Mouse (Mus musculus): ENCODE measurements around the gene Six6. TPM values are rescaled to one million over a fixed set of nuclear protein-coding genes. Genes with fewer than 3 reads are reported as not detected.

Gene Six6
- polyA plus RNA-seq, 1 experiment from 2014 or later = not detected

DNA sequence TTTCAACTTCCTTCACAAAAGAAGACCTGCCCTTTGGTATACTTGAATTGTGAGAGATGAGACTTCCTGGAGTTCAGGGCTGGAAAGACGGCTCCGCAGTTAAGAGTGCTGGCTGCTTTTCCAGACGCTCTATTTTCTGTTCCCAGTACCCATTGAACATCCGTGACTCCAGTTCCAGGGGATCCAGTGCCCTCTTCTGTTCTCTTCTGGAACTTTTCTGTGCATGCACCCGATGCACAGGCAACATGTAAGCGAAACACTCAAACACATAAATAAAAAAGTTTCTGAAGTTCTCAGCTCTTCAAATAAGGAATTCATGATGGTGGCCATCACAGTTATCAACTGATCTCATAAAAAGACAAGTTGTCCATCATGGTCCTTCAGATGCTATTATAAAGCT is 23.1 kb downstream of the Six6 start:
- no peak for ATAC-seq (ENCODE audit: low FRiP score)

DNA sequence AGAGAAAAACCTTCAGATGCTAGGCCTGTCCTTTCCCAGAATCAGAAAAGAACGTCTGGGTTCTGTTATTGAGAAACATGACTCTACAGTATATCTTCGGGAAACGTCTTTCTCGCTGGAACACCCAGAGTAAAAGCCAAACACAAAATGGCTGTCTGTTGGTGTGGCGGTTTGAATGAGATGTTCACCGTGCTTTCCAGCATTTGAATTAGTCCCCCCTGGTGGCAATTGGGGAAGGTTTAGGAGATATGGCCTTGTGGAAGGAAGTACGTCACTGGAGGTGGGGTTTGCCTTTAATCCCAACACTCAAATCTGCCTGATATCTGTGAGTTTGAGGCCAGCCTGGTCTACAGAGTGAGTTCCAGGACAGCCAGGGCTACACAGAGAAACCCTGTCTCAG is 27.8 kb downstream of the Six6 start:
- ATAC-seq (ENCODE audit: low FRiP score) = no peak
- H3K27ac ChIP-seq (replicated peaks) = no peak overlapping the region
- H3K4me1 ChIP-seq = no peaks in the 10 kb centered on the region
- WGBS = 85% methylated on average over 7 of the region's 7 CpGs
- no peaks in the 10 kb centered on the region for H3K36me3 ChIP-seq
- no peak overlapping the region for H3K4me2 ChIP-seq
- no peak overlapping the region for H3K9ac ChIP-seq (replicated peaks)
- H3K9me3 ChIP-seq (replicated peaks) = no peaks in the 10 kb centered on the region
- H3K27me3 ChIP-seq (replicated peaks) = peaks cover 10% of the 10 kb centered on the region; the same call in 1 of the 2 replicates
- H3K4me3 ChIP-seq (replicated peaks) = no peak overlapping the region

More for the DNA sequence above, 23.1 kb downstream of the Six6 start:
- H3K4me2 ChIP-seq = no peak overlapping the region
- H3K36me3 ChIP-seq = no peaks in the 10 kb centered on the region
- no peak overlapping the region for H3K4me3 ChIP-seq (replicated peaks)
- WGBS = 57% methylated on average over 6 of the region's 6 CpGs
- H3K27ac ChIP-seq (replicated peaks) = no peak overlapping the region
- peaks cover 4% of the 10 kb centered on the region; the same call in 1 of the 2 replicates for H3K27me3 ChIP-seq (replicated peaks)
- no peak overlapping the region for H3K9ac ChIP-seq (replicated peaks)
- no peaks in the 10 kb centered on the region for H3K9me3 ChIP-seq (replicated peaks)
- no peaks in the 10 kb centered on the region for H3K4me1 ChIP-seq

DNA sequence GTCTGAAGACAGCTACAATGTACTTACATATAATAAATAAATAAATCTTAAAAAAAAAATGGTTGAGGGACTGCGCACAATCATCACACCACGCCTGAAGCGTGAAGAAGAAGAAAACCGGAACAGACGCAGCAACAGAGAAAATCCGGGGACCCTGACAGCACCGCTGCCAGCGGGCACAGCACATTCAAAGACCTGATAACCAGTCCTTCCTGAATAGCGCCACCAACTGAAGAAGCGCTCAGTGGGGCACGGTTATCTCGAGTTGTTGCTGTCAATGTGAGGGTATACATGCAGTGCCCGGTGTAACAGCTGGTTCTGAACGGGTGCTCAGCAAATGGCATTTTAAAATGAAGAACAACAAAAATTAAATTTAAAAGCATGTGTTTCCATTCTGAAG is 30.9 kb downstream of the Six6 start:
- no peaks in the 10 kb centered on the region for H3K4me1 ChIP-seq
- H3K9me3 ChIP-seq (replicated peaks) = no peaks in the 10 kb centered on the region
- no peaks in the 10 kb centered on the region for H3K36me3 ChIP-seq
- H3K9ac ChIP-seq (replicated peaks) = no peak overlapping the region
- no peak overlapping the region for H3K27ac ChIP-seq (replicated peaks)
- WGBS = 69% methylated on average over 14 of the region's 14 CpGs
- no peak overlapping the region for H3K4me2 ChIP-seq
- ATAC-seq (ENCODE audit: low FRiP score) = no peak
- no peak overlapping the region for H3K4me3 ChIP-seq (replicated peaks)
- H3K27me3 ChIP-seq (replicated peaks) = peaks cover 21% of the 10 kb centered on the region

DNA sequence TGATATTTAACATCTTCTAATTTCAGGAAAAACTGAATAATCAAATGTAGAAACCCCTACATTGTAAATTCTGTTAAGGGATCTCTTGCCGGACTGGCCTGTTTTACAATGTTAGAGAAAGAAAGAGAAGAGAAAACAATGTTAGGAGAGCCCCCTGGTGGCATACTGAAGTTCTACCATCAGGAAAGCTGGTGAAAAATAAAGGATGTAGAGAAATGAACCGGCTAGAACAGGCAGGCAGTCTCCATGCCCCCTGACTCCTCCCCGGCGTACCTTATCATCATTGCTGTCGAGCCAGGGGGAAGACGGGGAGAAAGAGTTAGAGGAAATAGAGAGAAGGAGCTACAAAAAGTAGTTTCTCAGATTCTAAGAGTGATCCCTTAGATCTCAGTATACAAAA is 33.5 kb downstream of the Six6 start:
- no peak overlapping the region for H3K27ac ChIP-seq (replicated peaks)
- ATAC-seq (ENCODE audit: low FRiP score) = no peak
- H3K9me3 ChIP-seq (replicated peaks) = no peaks in the 10 kb centered on the region
- no peak overlapping the region for H3K9ac ChIP-seq (replicated peaks)
- H3K27me3 ChIP-seq (replicated peaks) = peaks cover 23% of the 10 kb centered on the region
- no peaks in the 10 kb centered on the region for H3K36me3 ChIP-seq
- 15% methylated on average over 6 of the region's 6 CpGs for WGBS
- no peak overlapping the region for H3K4me2 ChIP-seq
- no peak overlapping the region for H3K4me3 ChIP-seq (replicated peaks)
- H3K4me1 ChIP-seq = 0 out of 2 replicates have a peak, but pooled peaks cover 7% of the 10 kb centered on the region

DNA sequence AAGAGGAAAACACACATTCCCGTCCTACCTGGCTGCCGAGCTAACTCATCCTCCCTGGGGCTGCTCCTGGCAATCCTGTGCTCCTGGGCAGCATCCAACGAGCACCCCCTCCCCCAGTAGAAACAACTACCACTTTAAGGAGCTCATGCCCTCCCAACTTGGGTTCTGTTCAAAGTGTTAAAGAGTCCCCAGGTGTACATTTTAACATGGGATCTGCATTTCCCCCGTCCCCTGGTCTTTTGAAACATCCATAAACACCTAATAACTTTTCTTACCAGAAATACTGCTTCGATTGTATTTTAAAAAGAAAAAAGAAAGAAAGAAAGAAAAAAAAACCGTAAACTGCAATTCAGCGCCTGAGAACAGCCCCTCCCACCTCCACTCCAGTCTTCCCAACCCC is 36.5 kb downstream of the Six6 start:
- H3K36me3 ChIP-seq = no peaks in the 10 kb centered on the region
- 5% methylated on average over 7 of the region's 7 CpGs for WGBS
- H3K27me3 ChIP-seq (replicated peaks) = peaks cover 21% of the 10 kb centered on the region
- no peak overlapping the region for H3K4me3 ChIP-seq (replicated peaks)
- ATAC-seq (ENCODE audit: low FRiP score) = no peak
- H3K27ac ChIP-seq (replicated peaks) = no peak overlapping the region
- no peak overlapping the region for H3K9ac ChIP-seq (replicated peaks)
- H3K4me2 ChIP-seq = peak overlapping the region; percentile 49
- H3K4me1 ChIP-seq = 0 out of 2 replicates have a peak, but pooled peaks cover 7% of the 10 kb centered on the region
- H3K9me3 ChIP-seq (replicated peaks) = no peaks in the 10 kb centered on the region

DNA sequence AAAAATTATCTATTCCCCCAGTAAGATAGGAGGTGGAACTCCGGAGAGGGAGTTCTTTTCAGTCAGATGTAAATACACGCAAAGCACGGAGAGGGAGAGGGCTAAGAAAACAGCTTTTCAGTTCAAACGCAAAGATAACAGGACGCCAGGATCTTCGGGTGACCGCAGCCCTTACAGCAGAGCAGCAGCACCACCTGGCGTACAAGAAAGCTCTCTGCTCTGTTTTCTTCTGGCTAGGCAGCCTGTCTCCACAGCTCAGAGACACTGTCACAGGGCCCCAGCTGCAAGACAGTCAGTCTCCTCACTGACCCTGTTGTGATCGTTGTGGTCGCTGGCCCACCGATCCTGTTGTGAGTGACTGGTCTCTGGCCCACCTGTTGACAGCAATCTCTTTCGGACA is 37.0 kb downstream of the Six6 start:
- Histone ChIP-seq H3K36me3 (no peaks in the 10 kb centered on the region), H3K9me3 (replicated peaks) (no peaks in the 10 kb centered on the region), H3K27me3 (replicated peaks) (peaks cover 21% of the 10 kb centered on the region), H3K4me3 (replicated peaks) (no peak overlapping the region), H3K27ac (replicated peaks) (no peak overlapping the region), H3K4me1 (0 out of 2 replicates have a peak, but pooled peaks cover 7% of the 10 kb centered on the region), H3K9ac (replicated peaks) (0 out of 2 replicates have a peak overlapping the region, but pooled peaks have one; percentile 32), H3K4me2 (peak overlapping the region; percentile 49)
- WGBS = under 1% methylated on average over 12 of the region's 12 CpGs
- peak; percentile 75; the same call in 1 of the 2 replicates for ATAC-seq (ENCODE audit: low FRiP score)

DNA sequence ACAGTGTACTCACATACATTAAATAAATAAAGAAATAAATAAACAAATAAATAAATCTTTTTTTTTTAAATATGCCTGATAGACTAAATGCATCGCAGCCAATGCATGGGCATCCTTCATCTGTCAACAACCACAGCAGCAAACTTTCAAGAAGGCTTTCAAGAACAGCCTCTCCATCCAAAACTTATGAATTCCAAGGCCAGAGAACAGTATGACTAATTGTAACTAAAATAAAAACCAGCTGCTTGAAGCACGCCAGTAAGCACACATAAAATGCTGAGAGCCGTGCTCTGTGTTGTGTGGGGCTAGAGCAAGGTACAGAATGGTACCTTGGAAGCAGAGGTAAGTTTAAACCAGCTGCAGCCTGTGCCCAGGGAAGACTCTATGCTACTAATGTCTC is 38.2 kb downstream of the Six6 start:
- Histone ChIP-seq H3K4me1 (0 out of 2 replicates have a peak, but pooled peaks cover 7% of the 10 kb centered on the region), H3K9ac (replicated peaks) (no peak overlapping the region), H3K27me3 (replicated peaks) (peaks cover 16% of the 10 kb centered on the region), H3K9me3 (replicated peaks) (no peaks in the 10 kb centered on the region), H3K4me3 (replicated peaks) (no peak overlapping the region), H3K4me2 (no peak overlapping the region), H3K36me3 (no peaks in the 10 kb centered on the region), H3K27ac (replicated peaks) (no peak overlapping the region)
- ATAC-seq (ENCODE audit: low FRiP score) = no peak
- WGBS = 85% methylated on average over 3 of the region's 3 CpGs

DNA sequence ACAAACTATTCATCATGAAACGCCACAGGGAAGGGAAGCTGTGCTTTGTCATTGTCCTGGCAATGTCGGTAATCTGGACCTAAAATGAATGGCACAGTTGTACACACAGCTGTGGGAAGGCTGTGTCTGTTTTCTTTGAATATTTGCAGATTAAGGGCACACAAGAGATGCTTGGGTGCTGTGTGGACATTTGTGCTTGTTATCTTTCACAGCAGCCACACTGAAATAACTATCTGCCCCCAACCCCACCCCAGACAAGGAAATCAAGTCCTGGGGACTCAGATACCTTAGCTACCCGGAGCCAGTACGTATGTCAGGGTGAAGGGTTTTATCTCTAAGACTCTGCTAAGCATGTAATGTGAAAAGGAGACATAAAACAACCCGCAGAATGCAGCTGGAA is 39.5 kb downstream of the Six6 start:
- 70% methylated on average over 5 of the region's 5 CpGs for WGBS
- no peaks in the 10 kb centered on the region for H3K36me3 ChIP-seq
- H3K9me3 ChIP-seq (replicated peaks) = no peaks in the 10 kb centered on the region
- H3K4me3 ChIP-seq (replicated peaks) = no peak overlapping the region
- ATAC-seq (ENCODE audit: low FRiP score) = no peak
- H3K9ac ChIP-seq (replicated peaks) = no peak overlapping the region
- H3K27ac ChIP-seq (replicated peaks) = no peak overlapping the region
- no peak overlapping the region for H3K4me2 ChIP-seq
- H3K4me1 ChIP-seq = 0 out of 2 replicates have a peak, but pooled peaks cover 7% of the 10 kb centered on the region
- peaks cover 11% of the 10 kb centered on the region for H3K27me3 ChIP-seq (replicated peaks)

DNA sequence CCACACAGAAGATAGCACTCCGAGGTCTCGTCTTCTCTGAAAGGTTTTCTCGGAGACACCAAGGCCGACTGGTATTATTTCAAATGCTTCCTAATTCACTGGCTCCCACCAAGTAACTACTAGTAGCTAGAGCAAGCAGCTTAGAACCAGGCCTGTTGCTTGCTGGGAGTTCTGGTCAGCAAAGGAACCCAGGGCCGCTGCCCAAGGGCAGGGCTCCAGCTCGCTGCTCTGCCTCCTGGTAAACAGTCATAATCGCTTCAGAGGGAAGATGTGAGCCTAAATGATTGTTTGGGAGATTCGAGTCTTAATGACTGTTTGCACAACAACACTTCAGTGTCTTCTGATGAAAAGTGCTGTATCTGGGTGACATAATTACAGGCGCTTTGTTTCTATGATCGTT is 42.9 kb downstream of the Six6 start:
- Histone ChIP-seq H3K27me3 (replicated peaks) (no peaks in the 10 kb centered on the region), H3K4me3 (replicated peaks) (no peak overlapping the region), H3K9me3 (replicated peaks) (no peaks in the 10 kb centered on the region), H3K9ac (replicated peaks) (no peak overlapping the region), H3K27ac (replicated peaks) (no peak overlapping the region), H3K4me2 (no peak overlapping the region), H3K36me3 (no peaks in the 10 kb centered on the region), H3K4me1 (no peaks in the 10 kb centered on the region)
- WGBS = 78% methylated on average over 10 of the region's 10 CpGs
- no peak for ATAC-seq (ENCODE audit: low FRiP score)

DNA sequence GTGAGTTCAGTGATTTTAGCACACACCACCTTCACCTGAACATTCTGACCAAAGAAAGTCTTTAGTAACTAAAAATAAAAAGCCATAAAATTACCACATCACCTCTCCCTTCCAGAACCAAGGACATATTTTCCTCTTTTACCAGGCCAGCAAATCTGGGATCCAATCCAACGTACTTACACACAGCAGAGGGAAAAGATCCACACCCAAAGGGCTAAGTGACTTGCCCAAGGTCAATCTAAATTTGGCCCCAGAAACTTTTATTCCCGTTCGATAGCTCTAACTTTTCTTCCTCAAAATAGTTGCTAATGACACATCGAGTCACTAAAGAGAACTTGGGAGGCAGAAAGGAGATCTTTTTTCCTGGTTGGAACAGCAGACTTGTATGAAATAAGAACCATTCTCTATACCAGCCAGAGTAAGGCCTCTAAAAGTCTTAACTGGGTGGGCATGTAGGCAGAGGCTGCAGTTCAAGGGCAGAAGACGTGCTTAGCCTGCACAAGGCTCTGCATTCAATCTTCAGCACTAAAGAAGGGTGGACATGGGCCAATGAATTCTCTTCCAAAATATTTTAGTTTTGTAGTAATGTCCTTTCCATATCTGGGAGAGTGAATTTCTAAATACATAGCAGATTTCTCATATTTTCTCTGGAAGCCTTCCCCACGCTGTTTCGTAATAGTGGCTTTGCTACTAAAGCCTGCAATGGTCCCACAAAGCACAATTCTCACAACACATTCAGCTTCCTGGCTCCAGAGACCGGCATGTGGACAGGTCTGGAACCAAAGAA is 43.6 kb downstream of the Six6 start:
- Histone ChIP-seq H3K9me3 (replicated peaks) (no peaks in the 10 kb centered on the region), H3K4me1 (no peaks in the 10 kb centered on the region), H3K36me3 (no peaks in the 10 kb centered on the region), H3K4me3 (replicated peaks) (no peak overlapping the region), H3K4me2 (no peak overlapping the region), H3K27ac (replicated peaks) (no peak overlapping the region), H3K9ac (replicated peaks) (no peak overlapping the region), H3K27me3 (replicated peaks) (no peaks in the 10 kb centered on the region)
- ATAC-seq (ENCODE audit: low FRiP score) = no peak
- WGBS = 87% methylated on average over 8 of the region's 8 CpGs

Measured in neural tube, embryonic 15.5 days (tissue).